Mouse (Mus musculus) urinary bladder, postnatal 0 days (tissue): Measurements from ENCODE around the gene Trpv3. TPM values are rescaled to one million over a fixed set of nuclear protein-coding genes. Genes with fewer than 3 reads are reported as not detected.

Experiments
- polyA plus RNA-seq: library from polyadenylated mRNA; unstranded; fragments of >200 nt; fragmentation: Nextera tagmentation; extraction: Ambion mirVana; gene quantifications from 2 replicates; pipeline ENCODE4 v1.2.1, GENCODE M21; 2015

The Trpv3 gene
- 0.05 TPM in 2 replicates for polyA plus RNA-seq

GRCm38 (mm10) chr11:73267267-73267666 is at the start of gene Trpv3:
Trpv3 (plus strand) TSS chr11:73267388.

GRCm38 (mm10) chr11:73233992-73234391 is 33.2 kb upstream of the Trpv3 start, which contains the start of gene Trpv1:
Trpv1 (plus strand) TSS chr11:73234292.

GRCm38 (mm10) chr11:73329442-73329841 is 62.3 kb downstream of the Trpv3 start, which contains the start of the genes Aspa, Gm49340 and Spata22:
Aspa (minus strand) TSS chr11:73329596.
Gm49340 (plus strand) TSS chr11:73329741.
Spata22 (plus strand) TSS chr11:73329741.

Other genes starting within 250 kb of the Trpv3 start
- 9.4 TPM in 2 replicates for gene Camkk1, start 248.4 kb upstream of the Trpv3 start, polyA plus RNA-seq
- 4.7 and 6.2 TPM in 2 replicates for gene Ncbp3, start 219.6 kb upstream of the Trpv3 start, polyA plus RNA-seq
- 0.05 and 0.11 TPM in 2 replicates for gene Itgae, start 176.8 kb upstream of the Trpv3 start, polyA plus RNA-seq
- gene Haspin, start 129.1 kb upstream of the Trpv3 start, polyA plus RNA-seq: 2.3 and 3.7 TPM in 2 replicates
- 0.54 and 0.60 TPM in 2 replicates for gene P2rx5, start 107.0 kb upstream of the Trpv3 start, polyA plus RNA-seq
- gene Emc6, start 90.4 kb upstream of the Trpv3 start, polyA plus RNA-seq: 102 and 107 TPM in 2 replicates
- gene Tax1bp3, start 90.3 kb upstream of the Trpv3 start, polyA plus RNA-seq: 182 and 189 TPM in 2 replicates
- gene Ctns, start 68.3 kb upstream of the Trpv3 start, polyA plus RNA-seq: 20.1 and 20.7 TPM in 2 replicates
- 3.7 and 4.0 TPM in 2 replicates for gene Shpk, start 67.9 kb upstream of the Trpv3 start, polyA plus RNA-seq
- not detected in 2 replicates for gene Trpv1, start 33.1 kb upstream of the Trpv3 start, polyA plus RNA-seq
- gene Aspa, start 62.2 kb downstream of the Trpv3 start, polyA plus RNA-seq: 3.1 TPM in 2 replicates
- not detected in 2 replicates for gene Gm49340, start 62.4 kb downstream of the Trpv3 start, polyA plus RNA-seq
- 0.10 TPM in 1 of 2 replicates, not detected in the other for gene Spata22, start 62.4 kb downstream of the Trpv3 start, polyA plus RNA-seq
- not detected in 2 replicates for gene Olfr20, start 83.4 kb downstream of the Trpv3 start, polyA plus RNA-seq
- not detected in 2 replicates for gene Olfr376, start 103.9 kb downstream of the Trpv3 start, polyA plus RNA-seq
- gene Olfr1, start 132.2 kb downstream of the Trpv3 start, polyA plus RNA-seq: not detected in 2 replicates
- gene Olfr378, start 161.1 kb downstream of the Trpv3 start, polyA plus RNA-seq: not detected in 2 replicates
- gene Olfr380, start 190.1 kb downstream of the Trpv3 start, polyA plus RNA-seq: not detected in 2 replicates
- gene Olfr381, start 224.2 kb downstream of the Trpv3 start, polyA plus RNA-seq: not detected in 2 replicates
- not detected in 2 replicates for gene Olfr382, start 249.8 kb downstream of the Trpv3 start, polyA plus RNA-seq